Mouse (Mus musculus) intestine, embryonic 16.5 days (tissue): Measurements from ENCODE around the gene Mri1. TPM values are rescaled to one million over a fixed set of nuclear protein-coding genes. Genes with fewer than 3 reads are reported as not detected.

Experiments used
- ATAC-seq: fragments of 200-750 bp; cut with Nextera tagmentation; 2 replicates; pipeline ENCODE4 v1.8.0; 2017; ENCODE audit warnings: moderate TSS enrichment, moderate library complexity
- H3K27ac ChIP-seq: fragments of 300-500 bp; sonication (generic); 2 replicates; pipeline ENCODE4 v1.5.1; 2014; ENCODE audit warnings: mild to moderate bottlenecking, low read length
- H3K27me3 ChIP-seq: fragments of 300-500 bp; sonication (generic); replicated peaks from 2 replicates; pipeline ENCODE4 v1.6.1; 2014; ENCODE audit warnings: low read length, control low read depth, mixed read lengths; ENCODE audit not compliant: control insufficient read depth, insufficient read depth
- H3K36me3 ChIP-seq: fragments of 300-500 bp; sonication (generic); 2 replicates; pipeline ENCODE4 v1.6.1; 2014; ENCODE audit warnings: low read length, control low read depth; ENCODE audit not compliant: control insufficient read depth, insufficient read depth
- H3K4me1 ChIP-seq: fragments of 300-500 bp; sonication (generic); 2 replicates; pipeline ENCODE4 v1.6.1; 2014; ENCODE audit warnings: low read length, control low read depth, mixed read lengths; ENCODE audit not compliant: control insufficient read depth, insufficient read depth
- H3K4me2 ChIP-seq: fragments of 300-500 bp; sonication (generic); 2 replicates; pipeline ENCODE4 v1.6.1; 2014; ENCODE audit warnings: low read depth, low read length, control low read depth
- H3K4me3 ChIP-seq: fragments of 300-500 bp; sonication (generic); 2 replicates; pipeline ENCODE4 v1.5.1; 2014; ENCODE audit warnings: mild to moderate bottlenecking, low read length
- H3K9ac ChIP-seq: fragments of 300-500 bp; sonication (generic); 2 replicates; pipeline ENCODE4 v1.6.1; 2014; ENCODE audit warnings: low read depth, low read length
- H3K9me3 ChIP-seq: fragments of 300-500 bp; sonication (generic); 2 replicates; pipeline ENCODE4 v1.6.1; 2016; ENCODE audit warnings: low read length, control low read depth; ENCODE audit not compliant: control insufficient read depth
- WGBS: fragments of 180-500 bp; shearing (Covaris S2); extraction: QIAGEN DNeasy Blood & Tissue Kit; methylation state at CpG from one replicate; pipeline ENCODE4 v1.1.7; 2014; 5-methylcytosine and 5-hydroxymethylcytosine counted together
- microRNA counts: library from miRNA; unstranded; fragments of <30 nt; microRNA quantifications from one replicate; lab custom pipeline; 2016
- microRNA-seq: library from miRNA; unstranded; fragments of <30 nt; microRNA quantifications from one replicate; pipeline ENCODE4, GENCODE M21; 2016
- polyA plus RNA-seq: library from polyadenylated mRNA; unstranded; fragments of >200 nt; fragmentation: Nextera tagmentation; extraction: Ambion mirVana; gene quantifications from 2 replicates; pipeline ENCODE4 v1.2.1, GENCODE M21; 2015

The Mri1 gene
- polyA plus RNA-seq, 1 experiment from 2014 or later, result 77.1 TPM

DNA sequence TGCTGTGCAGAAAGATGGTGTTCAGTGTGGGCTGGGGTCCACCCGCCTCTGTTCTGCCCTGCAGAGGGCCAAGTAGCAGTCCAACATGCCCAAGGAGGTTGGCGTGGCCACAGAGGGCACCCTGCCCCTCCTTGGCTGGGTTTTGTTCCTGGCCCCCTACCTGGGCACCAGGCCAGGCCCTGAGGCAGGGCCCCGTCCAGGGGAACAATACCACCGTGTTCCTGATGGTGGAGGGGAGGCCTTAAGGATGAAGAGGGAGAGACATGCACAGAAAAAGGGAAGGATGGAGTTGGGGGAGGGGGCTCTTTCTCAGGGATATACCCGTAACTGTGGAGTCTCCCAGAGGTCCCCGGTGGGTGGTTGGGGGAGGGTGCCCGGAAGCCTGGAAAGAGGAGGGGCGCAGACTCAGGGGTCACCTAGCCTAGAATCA, 57.0 kb downstream of the Mri1 start:
- Histone ChIP-seq H3K4me1 (peaks cover 59% of the 10 kb centered on the region), H3K9ac (peak overlapping the region; percentile 89), H3K36me3 (no peaks in the 10 kb centered on the region), H3K4me3 (peak overlapping the region; percentile 73), H3K9me3 (no peaks in the 10 kb centered on the region), H3K4me2 (peak overlapping the region; percentile 94), H3K27ac (peak overlapping the region; percentile 91), H3K27me3 (no peaks in the 10 kb centered on the region)
- ATAC-seq, result no peak
- WGBS, result 21% methylated on average over 8 of the region's 8 CpGs

MicroRNAs within 50 kb of the gene (microRNA counts, 519-probe panel; counts per million panel counts)
- microRNA mmu-miR-23a (lab: Ali Mortazavi, UCI) (3,533 counts per million, percentile 90 among the panel's probes with 10 or more counts), microRNA mmu-miR-27a (lab: Ali Mortazavi, UCI) (3,664 counts per million, percentile 92 among the panel's probes with 10 or more counts)

Small RNA genes within 50 kb of the gene (microRNA-seq; reads per million reads assigned to microRNA genes)
- gene Mir23a, result 14,290 reads per million, percentile 95 among the genes with 10 or more reads in this experiment
- gene Mir24-2, result not detected
- gene Mir27a, result 236 reads per million, percentile 58 among the genes with 10 or more reads in this experiment
- not detected for gene Mir3074-2

Other genes starting within 250 kb of the Mri1 start
- gene 2210011C24Rik, start 245.2 kb downstream of the Mri1 start, polyA plus RNA-seq, result 2.1 and 3.1 TPM in 2 replicates
- gene Palm3, start 235.9 kb downstream of the Mri1 start, polyA plus RNA-seq, result 5.8 and 6.4 TPM in 2 replicates
- 1.2 and 1.4 TPM in 2 replicates for gene Il27ra, start 214.7 kb downstream of the Mri1 start, polyA plus RNA-seq
- gene Rln3, start 212.3 kb downstream of the Mri1 start, polyA plus RNA-seq, result 0.23 and 0.37 TPM in 2 replicates
- gene Gm10643, start 192.2 kb downstream of the Mri1 start, polyA plus RNA-seq, result 0.76 and 0.81 TPM in 2 replicates
- gene Rfx1, start 190.5 kb downstream of the Mri1 start, polyA plus RNA-seq, result 5.9 and 6.8 TPM in 2 replicates
- 8.8 and 9.4 TPM in 2 replicates for gene Dcaf15, start 152.6 kb downstream of the Mri1 start, polyA plus RNA-seq
- gene Podnl1, start 131.3 kb downstream of the Mri1 start, polyA plus RNA-seq, result 0.38 TPM in 2 replicates
- gene Cc2d1a, start 109.4 kb downstream of the Mri1 start, polyA plus RNA-seq, result 25.3 and 26.0 TPM in 2 replicates
- 0.61 and 0.82 TPM in 2 replicates for gene 4930432K21Rik, start 109.3 kb downstream of the Mri1 start, polyA plus RNA-seq
- 0.89 and 1.3 TPM in 2 replicates for gene Nanos3, start 72.1 kb downstream of the Mri1 start, polyA plus RNA-seq
- gene Zswim4, start 20.3 kb downstream of the Mri1 start, polyA plus RNA-seq, result 7.1 and 7.7 TPM in 2 replicates
- 292 and 296 TPM in 2 replicates for gene D8Ertd738e, start 7.6 kb downstream of the Mri1 start, polyA plus RNA-seq
- 13.5 and 16.3 TPM in 2 replicates for gene Ccdc130, start 13.1 kb upstream of the Mri1 start, polyA plus RNA-seq
- 2.0 and 2.5 TPM in 2 replicates for gene Cacna1a, start 131.1 kb upstream of the Mri1 start, polyA plus RNA-seq